Mouse (Mus musculus) erythroblast, embryonic 14.5 days (primary cell): ENCODE data around the gene Clasp1. TPM values are rescaled to one million over a fixed set of nuclear protein-coding genes. Genes with fewer than 3 reads are reported as not detected.

Source experiments
- H3K27me3 ChIP-seq: 2 replicates; pipeline ENCODE4 v1.6.1; 2012; ENCODE audit warnings: inconsistent platforms; ENCODE audit not compliant: control insufficient read depth
- H3K36me3 ChIP-seq: 2 replicates; pipeline ENCODE4 v1.6.1; 2012; ENCODE audit warnings: mild to moderate bottlenecking, inconsistent platforms; ENCODE audit not compliant: control insufficient read depth
- H3K4me1 ChIP-seq: 2 replicates; pipeline ENCODE4 v1.6.1; 2012; ENCODE audit warnings: inconsistent platforms; ENCODE audit not compliant: control insufficient read depth
- H3K4me3 ChIP-seq: replicated peaks from 2 replicates; pipeline ENCODE3; 2012; ENCODE audit warnings: moderate library complexity, mild to moderate bottlenecking, inconsistent platforms
- H3K9me3 ChIP-seq: 2 replicates; pipeline ENCODE4 v1.6.1; 2012; ENCODE audit warnings: low read length, inconsistent platforms, mixed read lengths; ENCODE audit not compliant: control insufficient read depth
- GATA1 ChIP-seq: IDR thresholded peaks from 2 replicates; pipeline ENCODE4 v1.6.1; 2012; ENCODE audit warnings: low read length, inconsistent platforms, mixed read lengths
- TAL1 ChIP-seq: IDR thresholded peaks from 3 replicates; pipeline ENCODE4 v1.6.1; 2012; ENCODE audit warnings: low read length, inconsistent platforms, mixed read lengths
- polyA plus RNA-seq: library from polyadenylated mRNA; stranded (reverse); fragments of >175 nt; gene quantifications from 2 replicates; pipeline ENCODE4 v1.2.3, GENCODE M21; 2012

Clasp1 gene
- polyA plus RNA-seq, 1 experiment = 0.44 TPM

- peak; percentile 33; the same call in 1 of the 2 replicates for TF ChIP-seq GATA1
- no peak for TF ChIP-seq TAL1
- H3K36me3 ChIP-seq = peaks cover 11% of the 10 kb centered on the region
- H3K9me3 ChIP-seq = no peaks in the 10 kb centered on the region
- H3K27me3 ChIP-seq = no peaks in the 10 kb centered on the region
- H3K4me1 ChIP-seq = peaks cover 31% of the 10 kb centered on the region
- H3K4me3 ChIP-seq = peak overlapping the region; percentile 95
Observed at GRCm38 (mm10) chr1:118388127-118388756, 616 bp upstream of the Clasp1 start.

- no peaks in the 10 kb centered on the region for H3K9me3 ChIP-seq
- H3K36me3 ChIP-seq = peaks cover 20% of the 10 kb centered on the region
- peaks cover 35% of the 10 kb centered on the region for H3K4me1 ChIP-seq
- H3K4me3 ChIP-seq = peak overlapping the region; percentile 95
- TF ChIP-seq TAL1 (no peak), GATA1 (no peak)
- no peaks in the 10 kb centered on the region for H3K27me3 ChIP-seq
Observed at GRCm38 (mm10) chr1:118389454-118390265, 802 bp downstream of the Clasp1 start.

- H3K36me3 ChIP-seq = peaks cover 22% of the 10 kb centered on the region
- H3K4me1 ChIP-seq = peaks cover 37% of the 10 kb centered on the region
- no peaks in the 10 kb centered on the region for H3K9me3 ChIP-seq
- peak overlapping the region; percentile 95 for H3K4me3 ChIP-seq
- no peaks in the 10 kb centered on the region for H3K27me3 ChIP-seq
- TF ChIP-seq TAL1 (no peak), GATA1 (no peak)
Observed at GRCm38 (mm10) chr1:118390266-118390660, 1.4 kb downstream of the Clasp1 start.

GRCm38 (mm10) chr1:118390871-118391387 lies 2.1 kb downstream of the Clasp1 start:
- Histone ChIP-seq H3K4me1 (peaks cover 40% of the 10 kb centered on the region), H3K36me3 (peaks cover 24% of the 10 kb centered on the region), H3K27me3 (no peaks in the 10 kb centered on the region), H3K9me3 (no peaks in the 10 kb centered on the region), H3K4me3 (peak overlapping the region; percentile 95)
- TF ChIP-seq TAL1 (no peak), GATA1 (no peak)

GRCm38 (mm10) chr1:118392246-118392645 lies 3.4 kb downstream of the Clasp1 start:
- Histone ChIP-seq H3K36me3 (peaks cover 27% of the 10 kb centered on the region), H3K4me1 (peaks cover 37% of the 10 kb centered on the region), H3K4me3 (no peak overlapping the region), H3K9me3 (no peaks in the 10 kb centered on the region), H3K27me3 (no peaks in the 10 kb centered on the region)
- TF ChIP-seq TAL1 (no peak), GATA1 (no peak)

GRCm38 (mm10) chr1:118393916-118394315 lies 5.1 kb downstream of the Clasp1 start:
- Histone ChIP-seq H3K4me1 (peaks cover 41% of the 10 kb centered on the region), H3K36me3 (peaks cover 37% of the 10 kb centered on the region), H3K9me3 (no peaks in the 10 kb centered on the region)

GRCm38 (mm10) chr1:118397866-118398265 lies 9.0 kb downstream of the Clasp1 start:
- Histone ChIP-seq H3K4me1 (peaks cover 32% of the 10 kb centered on the region), H3K4me3 (no peak overlapping the region), H3K27me3 (no peaks in the 10 kb centered on the region), H3K9me3 (no peaks in the 10 kb centered on the region), H3K36me3 (peaks cover 42% of the 10 kb centered on the region)
- no peak for TF ChIP-seq GATA1

More at GRCm38 (mm10) chr1:118393916-118394315, 5.1 kb downstream of the Clasp1 start:
- TF ChIP-seq TAL1 (no peak), GATA1 (no peak)
- Histone ChIP-seq H3K4me3 (no peak overlapping the region), H3K27me3 (no peaks in the 10 kb centered on the region)

- Histone ChIP-seq H3K36me3 (peaks cover 42% of the 10 kb centered on the region), H3K4me1 (peaks cover 36% of the 10 kb centered on the region), H3K27me3 (no peaks in the 10 kb centered on the region), H3K4me3 (no peak overlapping the region), H3K9me3 (no peaks in the 10 kb centered on the region)
- TF ChIP-seq GATA1 (no peak), TAL1 (no peak)
Observed at GRCm38 (mm10) chr1:118398567-118398966, 9.7 kb downstream of the Clasp1 start.

GRCm38 (mm10) chr1:118399625-118400310 lies 10.9 kb downstream of the Clasp1 start:
- Histone ChIP-seq H3K27me3 (no peaks in the 10 kb centered on the region), H3K4me1 (peaks cover 36% of the 10 kb centered on the region), H3K36me3 (peaks cover 34% of the 10 kb centered on the region), H3K9me3 (no peaks in the 10 kb centered on the region), H3K4me3 (no peak overlapping the region)
- TF ChIP-seq TAL1 = no peak
- TF ChIP-seq GATA1 = no peak
